Mouse (Mus musculus) hematopoietic stem cell, adult 5-6 weeks (primary cell): ENCODE results near the gene Otud4. TPM values are rescaled to one million over a fixed set of nuclear protein-coding genes. Genes with fewer than 3 reads are reported as not detected.
"Not testable (repeated sequence)": the region's sequence is repeated elsewhere in the genome, so short reads cannot be mapped to it uniquely, and the experiment has no call there.

Source experiments
- ATAC-seq, 2 experiments: fragments of 125-278 bp in 1 of 2; replicated peaks in 1 of 2; 2 replicates each; pipeline ENCODE4 v1.8.0; 2016 to 2017; ENCODE audit warnings: inconsistent platforms in 2 of 2, mild to moderate bottlenecking in 2 of 2, moderate number of reproducible peaks in 2 of 2, low read depth in 1 of 2, moderate TSS enrichment in 1 of 2; ENCODE audit not compliant: low FRiP score in 2 of 2, poor library complexity in 2 of 2, severe bottlenecking in 2 of 2, insufficient read depth in 1 of 2, low TSS enrichment in 1 of 2
- total RNA-seq: library from RNA; stranded (forward); fragments of 172-1452, 232-1000 nt; gene quantifications from 2 replicates; pipeline ENCODE4 v1.2.3, GENCODE M21; 2017

The Otud4 gene
- total RNA-seq, 1 experiment from 2014 or later = 83.3 TPM

- ATAC-seq = no peak
These were observed 3.9 kb upstream of the Otud4 start for GRCm38 (mm10) chr8:79635491-79635890.

- ATAC-seq = no peak
These were observed 3.3 kb upstream of the Otud4 start for GRCm38 (mm10) chr8:79636151-79636550.

- no peak for ATAC-seq
These were observed 2.2 kb upstream of the Otud4 start for GRCm38 (mm10) chr8:79637237-79637636.

GRCm38 (mm10) chr8:79638001-79638706 is 1.3 kb upstream of the Otud4 start:
- ATAC-seq = no peak

GRCm38 (mm10) chr8:79638707-79639549 is 490 bp upstream of the Otud4 start:
- peak; percentile 97 to 99 for ATAC-seq

- no peak for ATAC-seq
These were observed 1.7 kb downstream of the Otud4 start for GRCm38 (mm10) chr8:79641119-79641518.

- ATAC-seq = no peak
These were observed 10.2 kb downstream of the Otud4 start for GRCm38 (mm10) chr8:79649569-79649968.

- ATAC-seq = peak; percentile 49 to 69; a peak in 1 of 4 replicates
These were observed 10.9 kb downstream of the Otud4 start for GRCm38 (mm10) chr8:79650158-79650814.

GRCm38 (mm10) chr8:79653736-79654135 is 14.3 kb downstream of the Otud4 start:
- no peak for ATAC-seq

GRCm38 (mm10) chr8:79658715-79659114 is 19.3 kb downstream of the Otud4 start:
- ATAC-seq = not testable (repeated sequence)

- ATAC-seq = no peak
These were observed 37.0 kb downstream of the Otud4 start for GRCm38 (mm10) chr8:79676461-79676860.

- peak; percentile 89 to 92 for ATAC-seq
These were observed 39.6 kb downstream of the Otud4 start for GRCm38 (mm10) chr8:79679005-79679404.

GRCm38 (mm10) chr8:79680083-79680482 is 40.7 kb downstream of the Otud4 start:
- peak; percentile 38 to 57; a peak in 3 of 4 replicates for ATAC-seq

GRCm38 (mm10) chr8:79680555-79680954 is 41.1 kb downstream of the Otud4 start:
- ATAC-seq = peak; percentile 18 to 26; a peak in 2 of 4 replicates

GRCm38 (mm10) chr8:79680965-79681364 is 41.5 kb downstream of the Otud4 start:
- ATAC-seq = no peak

GRCm38 (mm10) chr8:79685927-79686326 is 46.5 kb downstream of the Otud4 start:
- not testable (repeated sequence) for ATAC-seq

GRCm38 (mm10) chr8:79692531-79692930 is 53.1 kb downstream of the Otud4 start:
- ATAC-seq = no peak

- ATAC-seq = no peak
These were observed 67.3 kb downstream of the Otud4 start for GRCm38 (mm10) chr8:79706687-79707086.
